Comparison of ENCODE assay signal across 9 mouse cellular contexts in the genomic region with DNA sequence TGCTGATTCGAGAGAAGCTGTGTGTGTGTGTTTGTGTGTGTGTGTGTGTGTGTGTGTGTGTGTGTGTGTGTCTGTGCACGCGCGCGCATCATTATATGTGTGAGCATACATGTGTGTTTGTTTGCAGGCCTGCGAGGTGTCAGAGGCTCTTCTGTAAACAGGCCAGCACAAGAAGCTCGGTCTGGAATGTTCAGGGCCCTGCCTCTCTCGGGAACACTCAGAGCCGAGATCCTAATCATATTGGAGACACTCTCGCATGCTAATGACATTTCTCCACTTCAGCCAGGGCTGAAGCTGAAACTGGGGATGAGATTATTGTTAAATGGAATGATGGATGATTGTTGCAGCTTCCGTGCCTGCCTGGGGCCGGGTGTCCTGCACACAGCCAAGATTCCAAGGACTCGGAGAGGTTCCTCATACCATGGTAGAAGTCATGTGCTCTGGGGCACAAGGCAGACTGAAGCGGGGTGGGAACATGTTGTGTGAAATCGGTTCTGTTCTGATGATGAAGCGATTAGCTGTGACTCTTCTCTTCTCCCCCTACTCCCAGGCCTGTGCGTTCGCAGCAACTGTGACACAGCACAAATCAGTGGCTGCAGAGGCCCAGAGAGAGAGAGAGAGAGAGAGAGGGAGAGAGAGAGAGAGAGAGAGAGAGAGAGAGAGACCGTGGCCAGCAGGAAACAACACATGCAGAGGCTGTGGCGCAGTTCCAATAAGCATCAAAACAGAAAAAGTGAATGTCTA.
A peak's percentile ranks its signal among the peaks of the same experiment; 100 is the strongest.
DNase-seq lines count a peak whose midpoint lies in the region; ATAC-seq and TF ChIP-seq lines count a peak whose summit lies in the region.
"Had no signal": no experiment of that assay in that cellular context is flagged by ENCODE, and none has a peak within 500 bp of the region (broad histone marks: within the 10 kb centered on the region; RNA-seq: fewer than 3 reads in every experiment).

No protein-coding gene starts in this region.

- no peaks in the 10 kb centered on the region for H3K9me3 ChIP-seq in heart, embryonic 11.5 days (replicated peaks; ENCODE audit: control insufficient read depth, low read length)

- H3K79me2 ChIP-seq in heart, adult 2 months (replicated peaks; ENCODE audit: control insufficient read depth, insufficient read depth, low read length): no peaks in the 10 kb centered on the region

- TF ChIP-seq POLR2A in heart, adult 2 months (IDR thresholded peaks at IDR 0.05; ENCODE audit: insufficient read depth, low read depth, low read length): no peak

- H3K9ac ChIP-seq in heart, adult 2 months (ENCODE audit: low read depth, low read length): no peak overlapping the region
- H3K9ac ChIP-seq in heart, embryonic 11.5 days (ENCODE audit: low read depth, low read length): no peak overlapping the region

- no peaks in the 10 kb centered on the region for H3K36me3 ChIP-seq in heart, adult 2 months (ENCODE audit: control insufficient read depth, insufficient read depth, low read length)
- no peaks in the 10 kb centered on the region for H3K36me3 ChIP-seq in heart, embryonic 11.5 days (ENCODE audit: control insufficient read depth, insufficient read depth, low read length)
- H3K36me3 ChIP-seq: G1E had no signal

- TF ChIP-seq EP300 in heart, adult 2 months (IDR thresholded peaks at IDR 0.05; ENCODE audit: insufficient read depth, low read depth, low read length): no peak

- H3K27ac ChIP-seq in heart, adult 2 months: peak overlapping the region; percentile 26; the same call in 1 of the 2 replicates
- no peak overlapping the region for H3K27ac ChIP-seq in heart, embryonic 11.5 days (ENCODE audit: low read depth, low read length)

- H3K4me2 ChIP-seq in heart, embryonic 11.5 days: 0 out of 2 replicates have a peak overlapping the region, but pooled peaks have one; percentile 14

- no peak overlapping the region for H3K4me3 ChIP-seq in heart, adult 2 months
- no peak overlapping the region for H3K4me3 ChIP-seq in heart, embryonic 11.5 days (ENCODE audit: low read depth, low read length)

- 49% methylated on average over 20 of the region's 20 CpGs for WGBS in heart, adult 2 months
- 51% methylated on average over 20 of the region's 20 CpGs for WGBS in heart, embryonic 11.5 days (ENCODE audit: insufficient replicate concordance)

- no peak for ATAC-seq in heart, embryonic 11.5 days (replicated peaks; ENCODE audit: insufficient number of reproducible peaks, low FRiP score, low TSS enrichment)
- peak; percentile 37; the same call in 1 of the 2 replicates for ATAC-seq in megakaryocyte progenitor cell, adult 5-6 weeks (replicated peaks; ENCODE audit: poor library complexity)

- H3K27me3 ChIP-seq in heart, adult 2 months (ENCODE audit: control insufficient read depth, insufficient read depth, low read length): no peaks in the 10 kb centered on the region
- no peaks in the 10 kb centered on the region for H3K27me3 ChIP-seq in heart, embryonic 11.5 days (ENCODE audit: control insufficient read depth, insufficient read depth, low read length)

- peak; percentile 28 to 39 for DNase-seq in heart, adult 2 months
- DNase-seq in heart, adult 8-10 months (ENCODE audit: low spot score): no peak
- peak; percentile 52 for DNase-seq in Muller cell, postnatal 12 days (ENCODE audit: inconsistent ontology term)
- no peak for DNase-seq in thymus, postnatal 10 days (ENCODE audit: low spot score in 2 of 2)
- no peak for DNase-seq in T-cell, adult 2 months (ENCODE audit: low spot score)
- DNase-seq in urinary bladder, adult 18-20 months (ENCODE audit: low spot score in 2 of 2): no peak

- peaks cover 5% of the 10 kb centered on the region for H3K4me1 ChIP-seq in heart, adult 2 months (ENCODE audit: control insufficient read depth, insufficient read depth, low read length)
- H3K4me1 ChIP-seq in heart, embryonic 11.5 days (ENCODE audit: control insufficient read depth, insufficient read depth, low read length): peaks cover 5% of the 10 kb centered on the region; the same call in 1 of the 2 replicates

- TF ChIP-seq CTCF in heart, adult 2 months (IDR thresholded peaks at IDR 0.05): no peak

- intact Hi-C loops in heart, adult 2 months (cut with DNase I): no loop called here

Comparison
In these comparisons a context has a peak if more than half of its experiments do, and no peak if none do; other contexts are left out.
1. DNase-seq: peak in heart, adult 2 months (2 of 2) and Muller cell, postnatal 12 days (single experiment); none in heart, adult 8-10 months (single experiment), thymus, postnatal 10 days (0 of 2), T-cell, adult 2 months (single experiment) and urinary bladder, adult 18-20 months (0 of 2).